Mouse (Mus musculus) c-Kit-negative CD71-positive TER-119-positive erythroid progenitor cells, embryonic 14.5 days (primary cell): ENCODE data around the gene Mettl22.

Experiments used
- DNase-seq: peaks from one replicate; pipeline ENCODE4 v3.0.0-alpha.2; 2013; ENCODE audit warnings: low read depth, low spot score

The Mettl22 gene

GRCm38 (mm10) chr16:8509894-8510293 is 39.3 kb downstream of the Mettl22 start:
- no peak for DNase-seq

GRCm38 (mm10) chr16:8512830-8513229 is 42.2 kb downstream of the Mettl22 start:
- no peak for DNase-seq

DNA sequence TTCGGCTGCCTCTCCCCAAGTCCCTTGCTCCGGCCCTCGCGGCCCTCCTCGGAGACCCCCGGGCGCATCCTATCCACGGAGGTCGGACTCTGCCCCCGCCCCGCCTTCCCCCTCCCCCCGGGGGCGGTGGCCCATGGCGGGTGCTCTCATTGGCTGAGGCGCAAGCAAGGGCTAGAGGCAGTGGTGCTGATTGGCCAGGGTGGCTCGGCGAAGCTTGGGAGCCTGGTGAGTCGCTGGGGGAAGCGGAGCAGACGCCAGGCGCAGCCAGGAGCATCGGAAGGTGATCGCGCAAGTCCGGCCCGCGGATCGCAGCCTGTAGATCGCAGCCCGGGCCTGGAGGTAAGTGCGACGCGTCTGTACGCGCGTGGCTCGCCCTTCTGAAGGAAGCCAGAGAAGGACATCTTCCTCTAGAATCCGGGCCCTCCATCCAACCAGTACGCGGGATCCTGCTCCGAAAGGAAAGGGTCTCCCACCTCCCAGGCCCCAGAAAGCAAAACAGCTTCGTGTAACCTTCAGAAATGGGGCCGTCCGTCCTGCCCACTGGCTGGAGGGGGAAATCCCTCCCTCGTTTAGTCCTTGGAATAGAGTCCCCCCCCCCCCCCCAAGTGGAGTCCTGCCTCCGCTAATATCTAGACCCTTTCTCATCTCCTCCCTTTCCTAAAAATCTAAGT is 42.8 kb downstream of the Mettl22 start, which contains the start of gene Abat:
Abat (plus strand) TSS at position 194 of the 671 bp plus-strand sequence.
- DNase-seq, result no peak

DNA sequence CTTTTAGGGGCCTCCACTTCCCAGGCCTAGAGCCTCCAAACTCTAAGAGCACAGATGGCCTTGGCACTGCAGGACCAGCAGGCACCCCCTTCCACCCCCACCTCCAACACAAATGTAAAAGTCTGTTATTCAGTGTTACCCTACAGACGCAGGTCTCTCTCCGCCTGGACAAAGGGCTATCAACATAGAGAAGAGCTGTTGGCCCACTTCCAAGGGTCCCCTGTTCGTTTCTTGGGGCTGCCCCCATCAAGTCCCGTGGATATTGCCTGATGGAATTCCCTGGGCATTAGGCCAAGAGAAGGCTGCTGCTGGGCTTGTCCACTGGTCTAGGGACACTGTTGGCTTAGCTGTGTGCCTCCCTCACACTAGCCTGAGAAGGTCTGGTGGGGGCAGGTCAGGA is 43.6 kb downstream of the Mettl22 start:
- DNase-seq, result no peak

GRCm38 (mm10) chr16:8520525-8520924 is 49.9 kb downstream of the Mettl22 start:
- no peak for DNase-seq

DNA sequence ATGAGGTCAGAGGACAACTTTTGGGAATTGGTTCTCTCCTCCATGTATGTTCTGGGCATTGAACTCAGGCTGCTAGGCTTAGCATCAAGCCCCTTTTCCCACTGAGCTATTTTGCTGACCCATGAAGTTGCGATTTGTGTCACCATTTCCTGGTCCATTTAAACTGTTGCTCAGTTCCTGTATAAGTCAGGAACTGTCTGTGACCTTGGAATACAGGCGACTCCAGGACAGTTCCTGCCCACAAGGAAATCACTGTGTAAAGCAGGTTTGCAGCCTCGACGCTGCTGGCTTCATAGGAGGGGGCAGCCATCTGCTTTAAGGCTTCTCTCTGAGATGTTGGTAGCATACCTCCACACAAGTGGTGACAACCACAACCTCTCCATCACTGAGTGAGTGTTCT is 50.7 kb downstream of the Mettl22 start:
- no peak for DNase-seq

- no peak for DNase-seq
Observed at GRCm38 (mm10) chr16:8523480-8524144, 53.0 kb downstream of the Mettl22 start.

DNA sequence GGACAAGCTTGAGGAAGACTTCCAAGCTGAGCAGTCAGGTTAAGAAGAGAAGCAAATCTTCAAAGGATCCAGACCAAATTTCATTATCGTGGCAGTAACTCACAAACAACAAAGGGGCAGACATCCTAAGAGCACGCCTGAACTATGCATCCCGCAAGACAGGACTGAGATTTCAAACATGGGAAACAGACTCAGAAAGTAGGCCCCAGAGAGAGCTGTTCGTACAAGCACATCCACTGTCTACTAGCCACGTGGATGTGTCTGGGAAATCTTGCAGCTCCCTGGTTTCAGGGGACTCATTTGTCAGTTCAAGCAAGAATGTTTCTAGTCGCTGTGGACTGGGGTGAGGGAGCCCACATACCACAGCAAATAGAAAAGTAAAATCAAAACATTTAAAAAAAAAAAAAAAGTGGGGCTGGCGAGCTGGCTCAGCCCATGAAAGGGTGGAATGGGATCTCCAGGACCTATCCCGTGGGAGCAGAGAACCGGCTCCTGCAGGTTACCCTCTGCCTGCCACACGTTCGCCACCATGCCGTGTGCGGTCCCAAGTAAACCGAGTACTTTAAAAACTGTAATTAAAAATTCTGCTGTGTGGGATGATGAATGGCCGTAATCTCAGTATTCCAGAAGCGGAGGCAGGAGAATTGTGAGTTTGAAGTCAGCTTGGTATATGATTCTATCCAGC is 53.7 kb downstream of the Mettl22 start:
- no peak for DNase-seq

DNA sequence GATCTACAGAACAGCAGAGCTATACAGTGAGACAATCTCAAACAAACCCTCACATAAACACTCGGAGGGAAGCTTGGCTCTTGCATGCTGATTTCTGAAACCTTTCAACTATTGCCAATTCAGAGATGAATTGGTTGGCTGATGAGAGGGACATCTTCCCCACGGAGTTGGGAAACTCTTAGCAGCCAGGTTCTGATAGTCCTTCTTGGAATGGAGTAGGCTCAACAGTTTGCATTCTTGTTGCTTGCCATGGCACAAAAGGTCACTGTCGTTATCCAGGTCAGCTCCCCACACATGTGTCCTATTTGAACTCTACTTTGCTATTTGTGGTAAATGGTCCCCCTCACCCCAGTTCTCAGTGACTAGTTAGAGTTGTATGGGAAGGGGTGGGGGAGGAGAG is 54.7 kb downstream of the Mettl22 start:
- no peak for DNase-seq

DNA sequence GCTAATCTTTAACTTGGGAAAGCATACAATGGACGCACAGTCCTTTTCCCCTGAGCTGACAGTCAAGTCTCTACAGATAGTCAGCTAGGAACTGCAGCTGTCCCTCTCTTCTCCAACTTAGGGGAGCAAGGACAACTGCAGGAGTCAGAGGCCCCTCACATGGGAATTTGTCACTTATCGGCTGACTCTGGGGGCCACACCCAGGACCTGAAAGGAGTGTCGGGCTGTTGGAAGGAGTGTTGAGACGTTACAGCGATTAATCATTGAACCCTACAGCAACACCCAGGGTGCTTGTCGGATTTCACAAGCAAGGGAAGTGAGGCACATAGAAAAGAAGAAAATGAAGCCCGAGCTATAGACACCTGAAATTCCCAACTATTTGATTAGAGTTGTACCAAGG is 55.3 kb downstream of the Mettl22 start:
- no peak for DNase-seq

DNA sequence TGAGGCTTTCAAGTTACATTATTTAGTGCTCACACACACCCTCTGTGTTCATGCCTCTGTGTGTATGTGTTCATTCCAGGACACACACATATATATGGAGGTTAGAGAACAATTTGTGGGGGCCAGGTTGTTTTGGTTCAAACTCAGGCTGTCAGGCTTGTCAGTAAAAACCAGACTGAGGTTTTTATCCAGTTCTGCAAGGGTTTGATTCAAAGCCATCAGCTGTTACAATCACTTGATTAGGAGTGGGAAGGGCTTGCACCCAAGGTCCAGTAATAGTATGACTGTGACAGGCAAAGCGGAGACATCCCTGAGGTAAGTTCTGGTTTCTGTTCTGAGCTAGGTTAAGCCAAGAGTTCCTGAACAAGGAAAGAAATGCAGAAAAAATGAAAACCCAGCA is 58.8 kb downstream of the Mettl22 start:
- no peak for DNase-seq

DNA sequence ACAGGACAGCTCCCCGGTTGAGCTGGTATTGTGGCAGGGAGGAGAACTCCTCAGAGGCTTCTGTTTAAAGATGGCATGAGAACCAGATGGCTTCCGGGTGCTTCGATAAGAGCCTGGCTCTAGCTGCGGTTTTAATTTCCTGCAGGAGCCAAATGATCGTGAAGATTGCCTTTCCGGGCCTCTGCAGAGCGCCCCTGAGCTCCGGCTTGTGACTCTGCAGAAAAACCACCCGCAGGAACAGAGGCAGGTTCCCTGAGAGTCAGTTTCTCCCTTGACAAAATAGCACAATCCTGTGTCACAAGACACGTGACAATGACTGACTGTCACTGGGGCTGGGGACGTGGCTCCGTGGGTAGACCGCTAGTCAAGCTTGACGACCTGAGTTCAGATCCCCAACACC is 59.4 kb downstream of the Mettl22 start:
- no peak for DNase-seq

DNA sequence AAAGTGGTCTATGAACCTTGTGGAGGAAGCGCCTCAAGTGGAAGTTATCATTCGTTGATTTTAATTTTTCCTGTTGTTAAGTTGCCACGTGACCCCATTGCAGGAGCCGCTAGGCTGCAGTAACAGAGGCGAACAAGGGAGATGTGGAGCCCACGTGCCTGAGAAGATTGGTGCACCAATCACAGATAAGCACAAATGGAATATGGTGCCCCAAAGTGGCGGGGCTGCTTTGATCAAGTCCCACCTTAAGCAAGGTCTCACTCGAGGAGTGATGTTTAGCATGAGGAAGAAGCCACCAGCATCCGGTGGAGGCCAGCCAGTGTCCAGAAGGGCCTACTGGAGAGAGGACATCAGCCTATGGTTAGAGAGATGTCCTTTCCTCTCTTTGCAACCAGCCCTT is 61.9 kb downstream of the Mettl22 start:
- no peak for DNase-seq

DNA sequence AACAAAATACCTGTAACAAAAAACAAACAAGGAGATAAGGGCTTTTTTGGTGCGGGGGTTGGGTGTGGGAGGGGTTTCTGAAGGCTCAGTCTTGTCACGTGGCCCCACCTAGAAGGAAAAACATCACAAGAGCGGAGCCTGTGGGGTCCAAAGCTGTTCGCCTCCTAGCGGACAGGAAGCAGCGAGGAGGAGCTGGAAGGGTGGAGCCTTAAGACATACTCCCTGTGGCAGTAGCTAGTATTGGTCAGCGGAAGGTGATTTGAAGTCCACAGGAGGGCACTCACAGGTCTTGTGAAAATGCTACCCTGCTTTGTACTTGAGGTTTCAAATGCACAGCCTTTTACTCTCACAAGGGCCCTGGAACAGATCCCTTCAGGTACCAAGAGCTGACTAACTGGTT is 62.3 kb downstream of the Mettl22 start:
- DNase-seq, result no peak

DNA sequence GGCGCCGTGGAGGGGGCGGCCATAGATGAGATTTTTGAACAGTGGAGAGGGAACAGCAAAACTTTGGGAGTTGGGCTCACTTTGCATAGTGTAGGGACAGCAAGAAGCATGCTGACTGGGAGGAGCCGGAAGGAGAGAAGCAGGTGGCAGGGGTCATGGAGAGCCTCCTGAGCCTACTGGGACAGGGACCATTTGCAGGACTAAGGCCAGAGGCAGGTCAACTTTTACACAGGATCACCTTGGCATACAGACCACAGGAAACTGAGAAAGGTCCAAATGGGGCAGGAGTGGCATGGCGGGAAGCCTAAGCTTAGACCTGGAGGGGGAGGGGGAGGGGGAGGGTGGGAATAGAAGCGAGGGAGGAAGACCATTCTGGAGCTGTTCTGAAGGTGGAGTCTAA is 62.9 kb downstream of the Mettl22 start:
- no peak for DNase-seq

GRCm38 (mm10) chr16:8534466-8535200 is 64.0 kb downstream of the Mettl22 start:
- no peak for DNase-seq

DNA sequence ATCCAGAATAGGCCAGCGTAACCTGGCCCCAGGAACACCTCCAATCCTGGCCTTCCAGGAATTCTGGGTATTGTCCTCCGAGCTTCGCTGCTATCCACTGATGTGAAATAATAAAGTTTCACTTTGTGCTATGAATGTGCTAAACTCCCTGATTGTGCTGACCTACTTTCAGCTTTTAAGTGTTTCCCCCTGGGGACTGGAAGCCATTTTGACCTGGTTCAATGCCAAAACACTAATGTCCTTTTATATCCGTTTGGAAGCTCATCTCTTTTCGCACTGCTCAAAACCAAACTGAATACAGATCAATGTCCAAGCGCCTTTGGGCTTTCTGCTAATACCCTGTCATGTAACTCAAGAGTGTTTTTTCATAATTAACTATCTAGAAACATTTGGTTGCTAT is 64.8 kb downstream of the Mettl22 start:
- DNase-seq, result no peak

GRCm38 (mm10) chr16:8539150-8539865 is 68.7 kb downstream of the Mettl22 start:
- no peak for DNase-seq
